Mouse (Mus musculus): ENCODE data around the gene Ltn1.

Gene Ltn1

GRCm38 (mm10) chr16:87387444-87387977 is 44.9 kb downstream of the Ltn1 start:
- DNase-seq = no peak

DNA sequence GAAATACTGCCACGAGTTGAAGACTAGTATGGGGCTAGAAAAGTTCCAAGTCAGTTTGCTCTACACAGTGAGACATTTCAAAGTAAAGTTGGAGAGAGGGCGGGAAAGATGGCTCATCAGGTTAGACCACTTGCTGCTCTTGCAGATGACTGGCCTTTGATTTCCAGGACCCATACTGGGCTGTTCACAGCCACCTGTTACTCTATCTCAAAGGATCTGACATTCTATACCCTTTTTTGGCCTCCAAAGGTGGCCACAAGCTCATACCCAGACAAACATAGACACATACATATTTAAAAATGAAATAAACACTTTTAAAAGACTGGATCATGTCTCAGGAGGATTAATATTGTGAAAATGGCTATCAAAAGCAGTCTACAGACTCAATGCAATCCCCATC is 48.0 kb downstream of the Ltn1 start:
- DNase-seq = no peak

GRCm38 (mm10) chr16:87382996-87383395 is 49.4 kb downstream of the Ltn1 start:
- no peak for DNase-seq

- no peak for DNase-seq
Measured at GRCm38 (mm10) chr16:87366445-87366844, 66.0 kb downstream of the Ltn1 start.

DNA sequence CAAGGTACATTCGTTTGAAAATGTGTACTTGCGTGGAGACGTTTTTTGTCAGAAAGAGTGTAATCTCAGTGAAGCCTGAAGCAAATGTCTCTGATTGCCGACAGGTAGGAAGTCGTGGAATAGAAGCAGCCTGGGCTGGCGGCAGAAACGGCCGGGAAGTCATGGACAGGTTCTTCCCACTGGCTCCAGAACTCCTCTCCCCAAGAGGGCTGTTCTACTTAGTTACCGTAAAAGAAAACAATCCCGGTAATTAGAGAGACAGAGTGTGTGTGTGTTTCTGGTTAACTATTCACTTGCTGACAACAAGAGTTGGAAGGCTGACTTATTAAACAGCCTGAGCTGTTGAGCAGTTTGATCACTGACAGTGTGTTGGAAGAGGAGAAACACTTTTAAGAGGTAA is 66.4 kb downstream of the Ltn1 start:
- no peak for DNase-seq

GRCm38 (mm10) chr16:87364231-87364630 is 68.2 kb downstream of the Ltn1 start:
- DNase-seq = peak; percentile 85

DNA sequence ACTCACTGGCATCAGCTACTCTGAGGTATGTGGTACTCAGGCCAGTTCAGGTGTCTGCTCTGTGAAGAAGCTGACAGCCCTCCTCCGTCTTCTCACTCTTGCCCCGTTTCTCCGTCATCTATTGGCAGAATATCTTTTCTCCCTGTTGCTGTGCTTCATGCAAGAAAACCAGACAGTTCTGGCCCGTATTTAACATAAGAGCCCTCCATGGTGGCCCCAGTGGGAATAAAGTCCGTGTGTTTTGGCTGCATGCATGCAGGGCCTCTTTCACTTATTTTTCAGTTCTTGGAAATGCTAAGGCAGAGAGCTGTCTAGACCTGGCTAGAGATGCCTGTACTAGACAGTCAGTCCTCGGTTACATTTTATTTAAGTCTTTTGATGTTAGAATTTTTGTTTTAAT is 72.3 kb downstream of the Ltn1 start:
- DNase-seq = no peak

DNA sequence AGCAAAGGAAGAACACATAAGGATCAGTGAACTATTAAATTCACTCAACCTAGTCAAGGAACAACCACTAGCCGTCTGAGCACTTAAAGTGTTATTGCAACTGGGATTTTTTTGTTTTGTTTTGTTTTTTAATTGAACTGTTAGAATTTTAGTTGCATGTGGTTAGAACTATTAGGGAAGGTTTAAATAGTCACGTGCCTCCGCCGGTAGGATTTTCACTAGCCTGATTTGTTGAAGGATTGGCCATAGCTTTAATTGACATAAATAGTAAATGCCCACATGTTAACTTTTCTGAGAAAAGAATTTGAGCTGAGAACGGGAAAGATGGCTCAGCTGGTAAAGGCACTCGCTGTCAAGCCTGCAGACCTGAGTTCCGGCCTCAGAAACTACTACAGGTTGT is 77.7 kb downstream of the Ltn1 start:
- DNase-seq = no peak

DNA sequence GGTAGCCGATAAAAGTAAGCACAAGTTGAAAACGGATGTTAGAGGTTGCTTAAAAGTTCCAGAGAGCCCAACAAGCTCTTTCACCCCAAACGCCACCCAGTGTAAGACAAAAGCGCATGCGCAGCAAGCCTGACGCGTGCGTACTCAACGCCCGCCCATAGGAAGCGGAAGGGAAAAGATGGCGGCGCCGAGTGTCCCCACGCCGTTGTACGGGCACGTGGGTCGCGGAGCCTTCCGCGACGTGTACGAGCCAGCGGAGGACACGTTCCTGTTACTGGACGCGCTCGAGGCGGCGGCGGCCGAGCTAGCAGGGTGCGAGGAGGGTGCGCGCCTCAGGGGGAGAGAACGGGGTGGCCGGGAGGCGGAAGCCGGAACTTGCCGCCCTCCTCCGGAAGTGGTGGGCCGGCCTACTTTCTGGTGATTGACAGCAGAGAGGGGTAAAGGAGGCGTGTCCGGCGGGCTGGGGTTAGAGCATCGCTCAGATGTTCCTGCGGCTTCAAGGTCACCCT is 78.3 kb downstream of the Ltn1 start, which contains the start of gene N6amt1:
TSS of gene N6amt1 (plus strand) at position 111 of the 509 bp plus-strand sequence.
- peak; percentile 94 for DNase-seq

- peak; percentile 20 for DNase-seq
Measured at GRCm38 (mm10) chr16:87353605-87354004, 78.8 kb downstream of the Ltn1 start.

DNA sequence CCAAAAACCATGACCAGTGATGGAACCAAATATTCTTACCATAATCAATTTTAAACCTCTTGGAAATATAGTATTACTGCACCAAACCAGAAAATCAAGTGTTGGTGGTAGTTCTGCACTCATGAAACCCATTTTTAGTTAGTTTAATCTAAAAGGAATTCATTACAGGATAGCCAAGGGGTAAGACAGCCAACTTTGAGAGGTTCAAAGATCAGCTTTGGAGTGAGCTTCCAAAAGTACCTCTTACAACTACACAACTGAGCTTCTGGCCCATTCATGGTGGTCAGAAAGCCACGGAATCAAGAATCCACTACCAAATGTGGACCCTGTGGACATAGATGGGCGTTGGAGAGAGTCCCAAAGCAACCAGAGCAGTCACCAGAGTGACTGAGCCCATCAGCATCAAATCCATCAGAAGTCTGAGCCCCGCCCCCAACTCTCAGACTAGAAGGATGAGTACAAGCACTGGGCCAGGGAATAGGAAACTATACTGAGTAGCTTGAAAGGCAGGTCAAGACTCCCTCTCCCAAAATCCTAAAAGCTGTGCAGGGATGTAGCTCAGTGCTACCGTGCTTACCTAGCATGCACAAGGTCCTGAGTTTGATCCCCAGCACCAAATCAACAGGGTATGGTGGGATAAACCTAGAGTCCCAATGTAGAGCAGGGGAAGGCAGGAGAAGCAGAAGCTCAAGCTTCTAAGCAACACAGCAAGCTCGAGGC is 80.9 kb downstream of the Ltn1 start:
- no peak for DNase-seq

DNA sequence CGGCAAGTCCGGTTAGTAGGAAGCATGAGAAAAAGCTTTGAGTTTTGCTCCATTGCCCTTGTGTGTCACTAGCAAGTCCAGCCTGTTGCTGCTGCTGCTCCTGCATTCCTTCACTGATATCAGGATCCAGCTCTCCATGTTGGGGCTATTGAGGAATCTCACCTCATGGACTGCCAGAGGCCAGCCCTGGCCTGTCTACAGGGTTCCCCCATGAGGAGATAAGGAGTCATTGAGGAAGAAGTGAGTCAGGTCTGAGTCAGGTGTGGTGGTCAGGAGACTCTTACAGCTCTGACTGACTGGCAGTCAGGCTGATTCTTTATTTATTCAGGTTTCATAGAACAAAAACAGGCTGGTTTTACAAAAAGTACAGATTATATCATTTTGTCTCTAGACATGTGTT is 84.3 kb downstream of the Ltn1 start:
- no peak for DNase-seq

DNA sequence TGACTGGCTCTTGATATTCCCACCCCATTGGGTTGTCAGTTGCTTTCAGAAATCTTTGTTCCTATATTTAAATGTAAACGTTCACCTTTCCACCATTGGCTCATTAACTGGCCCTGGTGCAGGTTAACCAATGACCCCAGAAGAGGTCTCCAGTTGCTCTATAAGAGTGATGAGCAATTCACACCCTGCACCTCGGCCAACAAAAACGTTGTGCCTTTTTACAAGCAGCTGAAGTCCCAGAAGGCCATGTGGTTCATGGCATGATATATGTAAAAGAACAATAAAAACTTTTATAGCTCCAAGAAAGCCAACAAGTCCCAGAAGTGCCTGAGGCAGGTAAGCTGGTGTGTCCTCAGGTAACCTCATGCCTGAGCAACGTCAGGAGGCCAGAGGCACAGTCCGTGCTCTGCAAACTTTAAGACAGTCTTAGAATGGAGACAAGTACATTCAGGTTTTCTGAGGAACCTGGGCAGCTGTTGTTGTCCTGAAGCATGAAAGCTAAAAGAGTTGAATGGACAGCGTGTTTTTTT is 91.3 kb downstream of the Ltn1 start:
- DNase-seq = no peak

- DNase-seq = no peak
Measured at GRCm38 (mm10) chr16:87334756-87335155, 97.7 kb downstream of the Ltn1 start.

DNA sequence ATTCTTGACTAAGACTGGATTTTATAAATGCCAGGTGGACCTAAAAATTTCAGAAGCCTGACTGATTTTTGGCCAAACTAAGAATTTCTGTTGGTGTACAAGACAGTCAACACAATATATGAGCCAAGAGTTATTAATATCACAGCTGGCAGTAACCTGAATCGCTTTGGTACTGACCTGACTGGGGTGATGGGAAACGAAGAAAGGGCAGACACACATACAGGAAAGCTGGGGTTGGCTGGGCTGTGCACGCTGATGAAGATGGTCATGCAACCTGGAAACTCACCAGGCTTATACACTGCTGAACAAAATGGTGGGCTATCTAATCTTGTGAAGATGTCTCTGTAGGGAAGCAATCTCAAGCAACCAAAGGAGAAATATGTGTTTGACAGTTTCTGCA is 102.4 kb downstream of the Ltn1 start:
- no peak for DNase-seq
